Mouse (Mus musculus) fat pad, adult 2 months (tissue): ENCODE results near the gene Hoxd8.

Experiments used
- DNase-seq: peaks from one replicate; pipeline ENCODE4 v3.0.0-alpha.2; 2011; ENCODE audit warnings: low read depth, low spot score; ENCODE audit errors: extremely low read depth

Hoxd8 gene

GRCm38 (mm10) chr2:74713239-74714150 lies 9.1 kb downstream of the Hoxd8 start:
- DNase-seq = no peak

- DNase-seq = no peak
These were observed 9.9 kb downstream of the Hoxd8 start for GRCm38 (mm10) chr2:74714156-74714789.

- DNase-seq = no peak
These were observed 10.5 kb downstream of the Hoxd8 start for GRCm38 (mm10) chr2:74714881-74715280.

GRCm38 (mm10) chr2:74715504-74716241 lies 11.3 kb downstream of the Hoxd8 start:
- DNase-seq = no peak

GRCm38 (mm10) chr2:74720384-74720783 lies 16.0 kb downstream of the Hoxd8 start:
- no peak for DNase-seq

GRCm38 (mm10) chr2:74720955-74721491 lies 16.6 kb downstream of the Hoxd8 start:
- no peak for DNase-seq

- no peak for DNase-seq
These were observed 17.5 kb downstream of the Hoxd8 start for GRCm38 (mm10) chr2:74721882-74722281.

GRCm38 (mm10) chr2:74722949-74723348 lies 18.5 kb downstream of the Hoxd8 start:
- DNase-seq = no peak

- no peak for DNase-seq
These were observed 20.0 kb downstream of the Hoxd8 start for GRCm38 (mm10) chr2:74724244-74725015.

- no peak for DNase-seq
These were observed 20.8 kb downstream of the Hoxd8 start for GRCm38 (mm10) chr2:74725171-74725570.

- no peak for DNase-seq
These were observed 22.1 kb downstream of the Hoxd8 start, which contains the start of gene Gm28230 for GRCm38 (mm10) chr2:74726551-74726950. Gene Gm28230 (plus strand): TSS chr2:74726728.

- no peak for DNase-seq
These were observed 22.7 kb downstream of the Hoxd8 start for GRCm38 (mm10) chr2:74726973-74727639.

GRCm38 (mm10) chr2:74727640-74728302 lies 23.4 kb downstream of the Hoxd8 start:
- DNase-seq = no peak

- DNase-seq = no peak
These were observed 23.9 kb downstream of the Hoxd8 start for GRCm38 (mm10) chr2:74728303-74728680.

GRCm38 (mm10) chr2:74730331-74730730 lies 25.9 kb downstream of the Hoxd8 start:
- no peak for DNase-seq

GRCm38 (mm10) chr2:74731055-74731454 lies 26.6 kb downstream of the Hoxd8 start:
- DNase-seq = no peak

- no peak for DNase-seq
These were observed 27.5 kb downstream of the Hoxd8 start for GRCm38 (mm10) chr2:74731799-74732512.

GRCm38 (mm10) chr2:74732513-74733316 lies 28.3 kb downstream of the Hoxd8 start:
- DNase-seq = no peak
